Mouse (Mus musculus) C2C12 (cell line): ENCODE data around the gene Foxe1. TPM values are rescaled to one million over a fixed set of nuclear protein-coding genes. Genes with fewer than 3 reads are reported as not detected.

ENCODE experiments used
- H3K27me3 ChIP-seq: one replicate; pipeline ENCODE4 v1.6.1; 2011; ENCODE audit not compliant: control insufficient read depth, insufficient read depth, insufficient read length
- H3K36me3 ChIP-seq: one replicate; pipeline ENCODE4 v1.6.1; 2011; ENCODE audit not compliant: control insufficient read depth, insufficient read depth
- H3K4me3 ChIP-seq: one replicate; pipeline ENCODE4 v1.5.1; 2011; ENCODE audit warnings: mild to moderate bottlenecking, control low read depth; ENCODE audit not compliant: poor library complexity, insufficient read depth, severe bottlenecking
- H3K79me2 ChIP-seq: one replicate; pipeline ENCODE4 v1.6.1; 2011; ENCODE audit not compliant: control insufficient read depth, insufficient read depth
- H3K79me3 ChIP-seq: one replicate; pipeline ENCODE4 v1.6.1; 2011; ENCODE audit warnings: low read depth, control low read depth
- H3ac ChIP-seq: one replicate; pipeline ENCODE3; 2011; ENCODE audit warnings: low read depth; ENCODE audit not compliant: control insufficient read depth, insufficient read length
- CEBPB ChIP-seq: IDR thresholded peaks from one replicate; pipeline ENCODE4 v1.6.1; 2011; ENCODE audit warnings: low read depth, mild to moderate bottlenecking, control low read depth, moderate library complexity
- CTCF ChIP-seq: IDR thresholded peaks from one replicate; pipeline ENCODE4 v1.5.1; 2011; ENCODE audit not compliant: control insufficient read depth, insufficient read depth, insufficient read length
- FOSL1 ChIP-seq: IDR thresholded peaks from one replicate; pipeline ENCODE4 v1.8.0; 2011; ENCODE audit warnings: mild to moderate bottlenecking, low read length; ENCODE audit not compliant: poor library complexity, insufficient read depth, severe bottlenecking
- MAX ChIP-seq: IDR thresholded peaks from one replicate; pipeline ENCODE4 v1.6.1; 2011; ENCODE audit warnings: mild to moderate bottlenecking, control low read depth
- MYOD1 ChIP-seq: IDR thresholded peaks from one replicate; pipeline ENCODE4 v1.6.1; 2011; ENCODE audit warnings: low read depth; ENCODE audit not compliant: control insufficient read depth, insufficient read length
- MYOG ChIP-seq: IDR thresholded peaks from one replicate; pipeline ENCODE4 v1.6.1; 2011; ENCODE audit not compliant: control insufficient read depth, insufficient read length; ENCODE audit errors: extremely low read depth
- USF1 ChIP-seq: IDR thresholded peaks from one replicate; pipeline ENCODE4 v1.6.1; 2011; ENCODE audit warnings: low read depth, mild to moderate bottlenecking, control low read depth, moderate library complexity
- polyA plus RNA-seq: library from polyadenylated mRNA; unstranded; fragments of >200 nt; fragmentation: generic; extraction: Trizol; gene quantifications from one replicate; pipeline ENCODE4 v1.2.1, GENCODE M21; 2012; ENCODE audit warnings: missing spikeins

Gene Foxe1
- polyA plus RNA-seq, 1 experiment: not detected

GRCm38 (mm10) chr4:46353045-46353444, 9.6 kb downstream of the Foxe1 start:
- Histone ChIP-seq H3K36me3 (no peaks in the 10 kb centered on the region), H3K4me3 (no peak overlapping the region), H3K27me3 (peaks cover 21% of the 10 kb centered on the region), H3ac (no peak overlapping the region), H3K79me2 (no peaks in the 10 kb centered on the region), H3K79me3 (no peaks in the 10 kb centered on the region)
- TF ChIP-seq MYOG: no peak

- H3K27me3 ChIP-seq: no peaks in the 10 kb centered on the region
These were observed 13.1 kb downstream of the Foxe1 start for GRCm38 (mm10) chr4:46356351-46357133.

GRCm38 (mm10) chr4:46359539-46360253, 16.3 kb downstream of the Foxe1 start:
- H3ac ChIP-seq: no peak overlapping the region
- TF ChIP-seq USF1 (no peak), MYOG (no peak), CEBPB (no peak), MAX (no peak), FOSL1 (no peak), MYOD1 (no peak), CTCF (no peak)
- H3K27me3 ChIP-seq: no peaks in the 10 kb centered on the region
- no peak overlapping the region for H3K4me3 ChIP-seq
- no peaks in the 10 kb centered on the region for H3K79me2 ChIP-seq
- no peaks in the 10 kb centered on the region for H3K79me3 ChIP-seq
- H3K36me3 ChIP-seq: no peaks in the 10 kb centered on the region

More at GRCm38 (mm10) chr4:46356351-46357133, 13.1 kb downstream of the Foxe1 start:
- Histone ChIP-seq H3K79me2 (no peaks in the 10 kb centered on the region), H3K36me3 (no peaks in the 10 kb centered on the region), H3K79me3 (no peaks in the 10 kb centered on the region), H3ac (no peak overlapping the region), H3K4me3 (no peak overlapping the region)
- TF ChIP-seq MYOD1 (no peak), MAX (no peak), FOSL1 (no peak), CTCF (peak; percentile 29), MYOG (no peak)

- TF ChIP-seq MAX (no peak), USF1 (peak; percentile 59)
- H3ac ChIP-seq: no peak overlapping the region
- H3K27me3 ChIP-seq: no peaks in the 10 kb centered on the region
- no peaks in the 10 kb centered on the region for H3K79me2 ChIP-seq
- no peaks in the 10 kb centered on the region for H3K79me3 ChIP-seq
- no peak overlapping the region for H3K4me3 ChIP-seq
- no peaks in the 10 kb centered on the region for H3K36me3 ChIP-seq
These were observed 17.8 kb downstream of the Foxe1 start for GRCm38 (mm10) chr4:46361258-46361657.

GRCm38 (mm10) chr4:46364360-46364759, 21.0 kb downstream of the Foxe1 start:
- H3K79me3 ChIP-seq: no peaks in the 10 kb centered on the region
- TF ChIP-seq CTCF (no peak), FOSL1 (no peak), CEBPB (no peak), MYOG (no peak), MAX (no peak), USF1 (no peak), MYOD1 (no peak)
- H3K27me3 ChIP-seq: no peaks in the 10 kb centered on the region
- H3K79me2 ChIP-seq: no peaks in the 10 kb centered on the region
- no peaks in the 10 kb centered on the region for H3K36me3 ChIP-seq
- no peak overlapping the region for H3ac ChIP-seq
- no peak overlapping the region for H3K4me3 ChIP-seq

GRCm38 (mm10) chr4:46367487-46367959, 24.1 kb downstream of the Foxe1 start:
- H3K27me3 ChIP-seq: no peaks in the 10 kb centered on the region
- no peaks in the 10 kb centered on the region for H3K79me3 ChIP-seq
- no peaks in the 10 kb centered on the region for H3K36me3 ChIP-seq
- no peak overlapping the region for H3K4me3 ChIP-seq
- no peaks in the 10 kb centered on the region for H3K79me2 ChIP-seq
- H3ac ChIP-seq: no peak overlapping the region
- no peak for TF ChIP-seq USF1
- TF ChIP-seq MYOD1: no peak
- no peak for TF ChIP-seq CEBPB
- TF ChIP-seq CTCF: no peak
- TF ChIP-seq FOSL1: no peak
- TF ChIP-seq MAX: no peak
- TF ChIP-seq MYOG: no peak
